Mouse (Mus musculus): ENCODE measurements at regions not wholly inside any gene's neighbourhood (a gene's known extent, or its start where the extent isn't known, plus 50 kb on each side); places are given as distances from the start of the nearest gene placed in this dataset.
A peak's percentile ranks its signal among the peaks of the same experiment; 100 is the strongest.

GRCm38 (mm10) chr2:12697209-12697608, 226.6 kb upstream of the Pter start:
- ATAC-seq (replicated peaks; ENCODE audit: low FRiP score, low TSS enrichment, low read depth) (no peak), DNase-seq (ENCODE audit: low spot score) (no peak)
- 58% methylated on average over 1 of the region's 1 CpGs for WGBS
- no peaks in the 10 kb centered on the region for H3K4me1 ChIP-seq (replicated peaks; ENCODE audit: control insufficient read depth, insufficient read depth, low read length)
- H3K27ac ChIP-seq (ENCODE audit: low read depth): no peak overlapping the region
- no peak overlapping the region for H3K4me3 ChIP-seq (ENCODE audit: low read depth, low read length)
- no peak overlapping the region for H3K9ac ChIP-seq (ENCODE audit: low read length)
- H3K36me3 ChIP-seq (ENCODE audit: control insufficient read depth, insufficient read depth, low read length): no peaks in the 10 kb centered on the region
- H3K27me3 ChIP-seq (replicated peaks; ENCODE audit: control insufficient read depth, insufficient read depth, low read length): no peaks in the 10 kb centered on the region
- H3K4me2 ChIP-seq (ENCODE audit: low read length): no peak overlapping the region
- H3K9me3 ChIP-seq (ENCODE audit: control insufficient read depth, low read length): no peaks in the 10 kb centered on the region

GRCm38 (mm10) chr2:12699331-12699730, 224.5 kb upstream of the Pter start:
- 60% methylated on average over 3 of the region's 3 CpGs for WGBS
- Histone ChIP-seq H3K27ac (ENCODE audit: low read depth) (no peak overlapping the region), H3K27me3 (replicated peaks; ENCODE audit: control insufficient read depth, insufficient read depth, low read length) (no peaks in the 10 kb centered on the region), H3K36me3 (ENCODE audit: control insufficient read depth, insufficient read depth, low read length) (no peaks in the 10 kb centered on the region), H3K4me1 (replicated peaks; ENCODE audit: control insufficient read depth, insufficient read depth, low read length) (no peaks in the 10 kb centered on the region), H3K4me2 (ENCODE audit: low read length) (no peak overlapping the region), H3K4me3 (ENCODE audit: low read depth, low read length) (no peak overlapping the region), H3K9me3 (ENCODE audit: control insufficient read depth, low read length) (no peaks in the 10 kb centered on the region), H3K9ac (ENCODE audit: low read length) (no peak overlapping the region)
- DNase-seq (ENCODE audit: low spot score) (no peak), ATAC-seq (replicated peaks; ENCODE audit: low FRiP score, low TSS enrichment, low read depth) (no peak)

GRCm38 (mm10) chr2:12707514-12707913, 216.3 kb upstream of the Pter start:
- H3K9ac ChIP-seq (ENCODE audit: low read length): no peak overlapping the region
- H3K4me1 ChIP-seq (replicated peaks; ENCODE audit: control insufficient read depth, insufficient read depth, low read length): no peaks in the 10 kb centered on the region
- no peak overlapping the region for H3K4me2 ChIP-seq (ENCODE audit: low read length)
- H3K4me3 ChIP-seq (ENCODE audit: low read depth, low read length): no peak overlapping the region
- no peak overlapping the region for H3K27ac ChIP-seq (ENCODE audit: low read depth)
- no peaks in the 10 kb centered on the region for H3K27me3 ChIP-seq (replicated peaks; ENCODE audit: control insufficient read depth, insufficient read depth, low read length)
- no peaks in the 10 kb centered on the region for H3K36me3 ChIP-seq (ENCODE audit: control insufficient read depth, insufficient read depth, low read length)
- ATAC-seq (replicated peaks; ENCODE audit: low FRiP score, low TSS enrichment, low read depth) (no peak), DNase-seq (ENCODE audit: low spot score) (no peak)
- 53% methylated on average over 3 of the region's 3 CpGs for WGBS
- no peaks in the 10 kb centered on the region for H3K9me3 ChIP-seq (ENCODE audit: control insufficient read depth, low read length)

- 43% methylated on average over 16 of the region's 16 CpGs for WGBS
- no peaks in the 10 kb centered on the region for H3K9me3 ChIP-seq (ENCODE audit: control insufficient read depth, low read length)
- H3K27me3 ChIP-seq (replicated peaks; ENCODE audit: control insufficient read depth, insufficient read depth, low read length): no peaks in the 10 kb centered on the region
- H3K36me3 ChIP-seq (ENCODE audit: control insufficient read depth, insufficient read depth, low read length): no peaks in the 10 kb centered on the region
- DNase-seq (ENCODE audit: low spot score) (peak; percentile 57), ATAC-seq (replicated peaks; ENCODE audit: low FRiP score, low TSS enrichment, low read depth) (peak; percentile 40; the same call in 1 of the 2 replicates)
- no peak overlapping the region for H3K27ac ChIP-seq (ENCODE audit: low read depth)
- H3K4me3 ChIP-seq (ENCODE audit: low read depth, low read length): no peak overlapping the region
- H3K9ac ChIP-seq (ENCODE audit: low read length): no peak overlapping the region
- H3K4me2 ChIP-seq (ENCODE audit: low read length): peak overlapping the region; percentile 25; the same call in 1 of the 2 replicates
- H3K4me1 ChIP-seq (replicated peaks; ENCODE audit: control insufficient read depth, insufficient read depth, low read length): no peaks in the 10 kb centered on the region
Observed at GRCm38 (mm10) chr2:12709156-12709923, 214.5 kb upstream of the Pter start.

- Histone ChIP-seq H3K4me1 (replicated peaks; ENCODE audit: control insufficient read depth, insufficient read depth, low read length) (no peaks in the 10 kb centered on the region), H3K9ac (ENCODE audit: low read length) (no peak overlapping the region), H3K4me3 (ENCODE audit: low read depth, low read length) (no peak overlapping the region), H3K27ac (ENCODE audit: low read depth) (no peak overlapping the region), H3K9me3 (ENCODE audit: control insufficient read depth, low read length) (no peaks in the 10 kb centered on the region), H3K36me3 (ENCODE audit: control insufficient read depth, insufficient read depth, low read length) (no peaks in the 10 kb centered on the region), H3K27me3 (replicated peaks; ENCODE audit: control insufficient read depth, insufficient read depth, low read length) (no peaks in the 10 kb centered on the region), H3K4me2 (ENCODE audit: low read length) (peak overlapping the region; percentile 25; the same call in 1 of the 2 replicates)
- DNase-seq (ENCODE audit: low spot score) (no peak), ATAC-seq (replicated peaks; ENCODE audit: low FRiP score, low TSS enrichment, low read depth) (no peak)
- WGBS: 81% methylated on average over 2 of the region's 2 CpGs
Observed at GRCm38 (mm10) chr2:12709924-12710240, 214.0 kb upstream of the Pter start.

GRCm38 (mm10) chr2:12716124-12717012, 207.5 kb upstream of the Pter start:
- H3K27ac ChIP-seq (ENCODE audit: low read depth): no peak overlapping the region
- no peak overlapping the region for H3K4me2 ChIP-seq (ENCODE audit: low read length)
- WGBS: 52% methylated on average over 3 of the region's 3 CpGs
- no peaks in the 10 kb centered on the region for H3K36me3 ChIP-seq (ENCODE audit: control insufficient read depth, insufficient read depth, low read length)
- DNase-seq (ENCODE audit: low spot score) (no peak), ATAC-seq (replicated peaks; ENCODE audit: low FRiP score, low TSS enrichment, low read depth) (no peak)
- H3K27me3 ChIP-seq (replicated peaks; ENCODE audit: control insufficient read depth, insufficient read depth, low read length): no peaks in the 10 kb centered on the region
- no peaks in the 10 kb centered on the region for H3K9me3 ChIP-seq (ENCODE audit: control insufficient read depth, low read length)
- H3K4me3 ChIP-seq (ENCODE audit: low read depth, low read length): no peak overlapping the region
- H3K9ac ChIP-seq (ENCODE audit: low read length): no peak overlapping the region
- no peaks in the 10 kb centered on the region for H3K4me1 ChIP-seq (replicated peaks; ENCODE audit: control insufficient read depth, insufficient read depth, low read length)

- ATAC-seq (replicated peaks; ENCODE audit: low FRiP score, low TSS enrichment, low read depth): no peak
- 74% methylated on average over 4 of the region's 4 CpGs for WGBS
- Histone ChIP-seq H3K27me3 (replicated peaks; ENCODE audit: control insufficient read depth, insufficient read depth, low read length) (no peaks in the 10 kb centered on the region), H3K27ac (ENCODE audit: low read depth) (no peak overlapping the region), H3K9me3 (ENCODE audit: control insufficient read depth, low read length) (no peaks in the 10 kb centered on the region), H3K9ac (ENCODE audit: low read length) (no peak overlapping the region), H3K4me2 (ENCODE audit: low read length) (no peak overlapping the region), H3K4me1 (replicated peaks; ENCODE audit: control insufficient read depth, insufficient read depth, low read length) (no peaks in the 10 kb centered on the region), H3K36me3 (ENCODE audit: control insufficient read depth, insufficient read depth, low read length) (no peaks in the 10 kb centered on the region), H3K4me3 (ENCODE audit: low read depth, low read length) (no peak overlapping the region)
- DNase-seq (ENCODE audit: low spot score): no peak
Observed at GRCm38 (mm10) chr2:12729251-12729650, 194.6 kb upstream of the Pter start.

- 50% methylated on average over 2 of the region's 2 CpGs for WGBS
- no peak for ATAC-seq (replicated peaks; ENCODE audit: low FRiP score, low TSS enrichment, low read depth)
- no peak for DNase-seq (ENCODE audit: low spot score)
- no peaks in the 10 kb centered on the region for H3K36me3 ChIP-seq (ENCODE audit: control insufficient read depth, insufficient read depth, low read length)
- no peaks in the 10 kb centered on the region for H3K9me3 ChIP-seq (ENCODE audit: control insufficient read depth, low read length)
- no peak overlapping the region for H3K27ac ChIP-seq (ENCODE audit: low read depth)
- H3K9ac ChIP-seq (ENCODE audit: low read length): no peak overlapping the region
- no peaks in the 10 kb centered on the region for H3K27me3 ChIP-seq (replicated peaks; ENCODE audit: control insufficient read depth, insufficient read depth, low read length)
- no peaks in the 10 kb centered on the region for H3K4me1 ChIP-seq (replicated peaks; ENCODE audit: control insufficient read depth, insufficient read depth, low read length)
- no peak overlapping the region for H3K4me2 ChIP-seq (ENCODE audit: low read length)
- H3K4me3 ChIP-seq (ENCODE audit: low read depth, low read length): no peak overlapping the region
Observed at GRCm38 (mm10) chr2:12737140-12737539, 186.7 kb upstream of the Pter start.

Data from intestine, embryonic 14.5 days (tissue).